Mouse (Mus musculus) small intestine, adult 10 weeks (tissue): Measurements from ENCODE around the gene Ufl1. TPM values are rescaled to one million over a fixed set of nuclear protein-coding genes. Genes with fewer than 3 reads are reported as not detected.

Source experiments
- polyA plus RNA-seq: library from polyadenylated mRNA; stranded (reverse); fragments of 350-450 nt; fragmentation: Illumina TruSeq; extraction: RNeasy Lipid Tissue Mini Kit (QIAGEN cat#74804); gene quantifications from one replicate; pipeline ENCODE4 v1.2.3, GENCODE M21; 2014; ENCODE audit warnings: low replicate concordance

Gene Ufl1
- 78.0 TPM for polyA plus RNA-seq

GRCm38 (mm10) chr4:25281671-25282038, at the start of gene Ufl1:
Gene Ufl1 (minus strand): TSS chr4:25281821.

GRCm38 (mm10) chr4:25242776-25243175, 38.8 kb downstream of the Ufl1 start, which contains the start of gene Fhl5:
Gene Fhl5 (minus strand): TSS chr4:25242876.

Other genes starting within 250 kb of the Ufl1 start
- 1.2 TPM for gene Fhl5, start 38.9 kb downstream of the Ufl1 start, polyA plus RNA-seq